Mouse (Mus musculus): ENCODE measurements around the gene 1700010I14Rik.

DNA sequence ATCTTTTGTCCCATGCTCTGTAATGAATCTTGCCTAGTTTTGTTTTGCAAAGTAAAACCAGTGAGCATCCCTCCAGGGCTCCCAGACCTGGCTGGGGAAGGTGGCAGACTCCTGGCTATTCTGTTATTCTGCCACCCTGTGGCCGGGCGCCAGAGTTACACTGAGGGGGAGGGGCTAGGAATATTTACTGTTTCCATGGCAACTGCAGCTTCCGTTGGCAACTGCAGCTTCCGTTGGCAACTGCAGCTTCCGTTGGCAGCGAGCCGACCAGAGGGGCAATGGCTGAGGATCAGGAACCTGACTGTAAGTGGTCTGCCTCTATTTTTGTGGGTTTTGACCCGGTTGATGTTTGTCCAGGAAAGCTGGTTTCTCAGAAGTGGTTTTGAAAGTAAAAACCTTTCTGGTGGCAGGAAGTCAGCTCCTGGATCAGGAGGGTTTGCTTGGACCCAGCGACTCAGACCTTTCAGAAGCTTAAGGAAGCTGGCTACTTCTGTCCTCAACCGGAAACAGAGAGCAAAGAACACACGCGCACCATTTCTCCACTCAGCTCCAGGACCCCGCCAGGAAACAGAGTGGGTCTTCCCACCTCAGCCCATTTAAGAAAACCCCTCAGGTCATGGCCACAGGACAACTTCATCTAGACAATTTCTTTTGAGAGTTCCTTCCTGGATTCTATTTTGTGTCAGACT lies at the start of gene 1700010I14Rik:
- no peak for TF ChIP-seq POLR2A (IDR thresholded peaks at IDR 0.05; ENCODE audit: insufficient read length, low read depth)
- no peak for TF ChIP-seq TCF12 (IDR thresholded peaks at IDR 0.05; ENCODE audit: insufficient read depth, poor library complexity, severe bottlenecking)
- no peak for TF ChIP-seq MAX (IDR thresholded peaks at IDR 0.05; ENCODE audit: low read depth)
- TF ChIP-seq POLR2AphosphoS2 (IDR thresholded peaks at IDR 0.05; ENCODE audit: insufficient read length, low read depth) = no peak

All from myocyte (in vitro differentiated cells).